Mouse (Mus musculus) liver, adult 2 months (tissue): ENCODE results near the gene Golga2.

Experiments
- CTCF ChIP-seq: fragments of 200-500 bp; IDR thresholded peaks from 2 replicates; pipeline ENCODE4 v1.5.1; 2011; ENCODE audit warnings: low read depth, low read length, control low read depth
- POLR2A ChIP-seq: fragments of 200-500 bp; IDR thresholded peaks from 2 replicates; pipeline ENCODE4 v1.6.1; 2011; ENCODE audit warnings: low read length, control low read depth; ENCODE audit not compliant: insufficient read depth; ENCODE audit errors: extremely low read depth

DNA sequence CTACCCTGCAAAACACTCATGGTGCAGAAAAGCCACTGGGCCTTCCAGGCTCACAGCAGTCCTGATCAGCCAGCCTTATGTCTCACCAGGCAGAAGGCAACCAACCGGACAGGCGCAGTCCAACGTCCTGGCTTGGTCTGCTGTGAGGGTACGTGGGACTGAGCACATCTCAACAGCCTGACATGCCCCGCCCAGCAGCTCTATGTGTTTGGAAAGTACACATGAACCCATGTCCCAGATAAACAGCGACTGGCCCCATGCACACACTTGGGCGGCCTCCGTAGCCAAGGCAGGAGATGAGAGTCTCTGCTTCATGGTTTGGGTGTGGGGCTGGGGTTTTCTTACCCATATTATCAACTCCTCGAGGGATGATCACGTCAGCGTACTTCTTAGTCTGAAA, 30.9 kb upstream of the Golga2 start:
- TF ChIP-seq CTCF (no peak), POLR2A (no peak)
